Mouse (Mus musculus): Measurements from ENCODE around the gene Mdm2. TPM values are rescaled to one million over a fixed set of nuclear protein-coding genes. Genes with fewer than 3 reads are reported as not detected.
"Not testable (repeated sequence)": the region's sequence is repeated elsewhere in the genome, so short reads cannot be mapped to it uniquely, and the experiment has no call there.

Mdm2 gene
- polyA plus RNA-seq, 1 experiment, result 36.0 TPM

- H3K27me3 ChIP-seq (ENCODE audit: control insufficient read depth, insufficient read depth, insufficient read length), result no peaks in the 10 kb centered on the region
- no peak overlapping the region for H3ac ChIP-seq (ENCODE audit: control insufficient read depth, insufficient read length, low read depth)
- H3K79me3 ChIP-seq (ENCODE audit: low read depth), result peaks cover 76% of the 10 kb centered on the region
- peaks cover 81% of the 10 kb centered on the region for H3K36me3 ChIP-seq (ENCODE audit: control insufficient read depth, insufficient read depth)
- TF ChIP-seq MYOD1 (IDR thresholded peaks at IDR 0.05; ENCODE audit: control insufficient read depth, insufficient read length, low read depth), result no peak
- no peak for TF ChIP-seq MYOG (IDR thresholded peaks at IDR 0.05; ENCODE audit: control insufficient read depth, extremely low read depth, insufficient read length)
- TF ChIP-seq FOSL1 (IDR thresholded peaks at IDR 0.05; ENCODE audit: insufficient read depth, low read length, poor library complexity, severe bottlenecking), result no peak
- TF ChIP-seq MAX (IDR thresholded peaks at IDR 0.05), result no peak
- no peak for TF ChIP-seq USF1 (IDR thresholded peaks at IDR 0.05; ENCODE audit: low read depth)
- no peak overlapping the region for H3K4me3 ChIP-seq (ENCODE audit: insufficient read depth, poor library complexity, severe bottlenecking)
- H3K79me2 ChIP-seq (ENCODE audit: control insufficient read depth, insufficient read depth), result peaks cover 96% of the 10 kb centered on the region
These were observed 4.1 kb downstream of the Mdm2 start for GRCm38 (mm10) chr10:117706440-117706839.

- no peaks in the 10 kb centered on the region for H3K27me3 ChIP-seq (ENCODE audit: control insufficient read depth, insufficient read depth, insufficient read length)
- H3K4me3 ChIP-seq (ENCODE audit: insufficient read depth, poor library complexity, severe bottlenecking), result no peak overlapping the region
- peaks cover 87% of the 10 kb centered on the region for H3K36me3 ChIP-seq (ENCODE audit: control insufficient read depth, insufficient read depth)
- no peak overlapping the region for H3ac ChIP-seq (ENCODE audit: control insufficient read depth, insufficient read length, low read depth)
- TF ChIP-seq CEBPB (IDR thresholded peaks at IDR 0.05; ENCODE audit: low read depth), result no peak
- no peak for TF ChIP-seq FOSL1 (IDR thresholded peaks at IDR 0.05; ENCODE audit: insufficient read depth, low read length, poor library complexity, severe bottlenecking)
- no peak for TF ChIP-seq MYOD1 (IDR thresholded peaks at IDR 0.05; ENCODE audit: control insufficient read depth, insufficient read length, low read depth)
- no peak for TF ChIP-seq MAX (IDR thresholded peaks at IDR 0.05)
- no peak for TF ChIP-seq USF1 (IDR thresholded peaks at IDR 0.05; ENCODE audit: low read depth)
- TF ChIP-seq CTCF (IDR thresholded peaks at IDR 0.05; ENCODE audit: control insufficient read depth, insufficient read depth, insufficient read length), result no peak
- TF ChIP-seq MYOG (IDR thresholded peaks at IDR 0.05; ENCODE audit: control insufficient read depth, extremely low read depth, insufficient read length), result no peak
- peaks cover 96% of the 10 kb centered on the region for H3K79me2 ChIP-seq (ENCODE audit: control insufficient read depth, insufficient read depth)
- H3K79me3 ChIP-seq (ENCODE audit: low read depth), result peaks cover 79% of the 10 kb centered on the region
These were observed 4.8 kb downstream of the Mdm2 start for GRCm38 (mm10) chr10:117705806-117706205.

- Histone ChIP-seq H3K4me3 (ENCODE audit: insufficient read depth, poor library complexity, severe bottlenecking) (no peak overlapping the region), H3K79me2 (ENCODE audit: control insufficient read depth, insufficient read depth) (peaks cover 100% of the 10 kb centered on the region), H3K36me3 (ENCODE audit: control insufficient read depth, insufficient read depth) (peaks cover 96% of the 10 kb centered on the region), H3ac (ENCODE audit: control insufficient read depth, insufficient read length, low read depth) (no peak overlapping the region), H3K79me3 (ENCODE audit: low read depth) (peaks cover 86% of the 10 kb centered on the region), H3K27me3 (ENCODE audit: control insufficient read depth, insufficient read depth, insufficient read length) (no peaks in the 10 kb centered on the region)
- no peak for TF ChIP-seq MAX (IDR thresholded peaks at IDR 0.05)
- no peak for TF ChIP-seq FOSL1 (IDR thresholded peaks at IDR 0.05; ENCODE audit: insufficient read depth, low read length, poor library complexity, severe bottlenecking)
- TF ChIP-seq MYOG (IDR thresholded peaks at IDR 0.05; ENCODE audit: control insufficient read depth, extremely low read depth, insufficient read length), result no peak
- no peak for TF ChIP-seq CTCF (IDR thresholded peaks at IDR 0.05; ENCODE audit: control insufficient read depth, insufficient read depth, insufficient read length)
- no peak for TF ChIP-seq USF1 (IDR thresholded peaks at IDR 0.05; ENCODE audit: low read depth)
These were observed 5.6 kb downstream of the Mdm2 start for GRCm38 (mm10) chr10:117704964-117705335.

- H3ac ChIP-seq (ENCODE audit: control insufficient read depth, insufficient read length, low read depth); H3K4me3 ChIP-seq (ENCODE audit: insufficient read depth, poor library complexity, severe bottlenecking); H3K27me3 ChIP-seq (ENCODE audit: control insufficient read depth, insufficient read depth, insufficient read length): not testable (repeated sequence)
- H3K79me3 ChIP-seq (ENCODE audit: low read depth), result peaks cover 83% of the 10 kb centered on the region
- H3K79me2 ChIP-seq (ENCODE audit: control insufficient read depth, insufficient read depth), result peaks cover 100% of the 10 kb centered on the region
- peaks cover 99% of the 10 kb centered on the region for H3K36me3 ChIP-seq (ENCODE audit: control insufficient read depth, insufficient read depth)
These were observed 6.1 kb downstream of the Mdm2 start for GRCm38 (mm10) chr10:117704314-117704963.

GRCm38 (mm10) chr10:117703506-117703905 is 7.1 kb downstream of the Mdm2 start:
- Histone ChIP-seq H3K79me3 (ENCODE audit: low read depth) (peaks cover 83% of the 10 kb centered on the region), H3K4me3 (ENCODE audit: insufficient read depth, poor library complexity, severe bottlenecking) (no peak overlapping the region), H3K27me3 (ENCODE audit: control insufficient read depth, insufficient read depth, insufficient read length) (no peaks in the 10 kb centered on the region), H3ac (ENCODE audit: control insufficient read depth, insufficient read length, low read depth) (no peak overlapping the region), H3K36me3 (ENCODE audit: control insufficient read depth, insufficient read depth) (peaks cover 99% of the 10 kb centered on the region), H3K79me2 (ENCODE audit: control insufficient read depth, insufficient read depth) (peaks cover 100% of the 10 kb centered on the region)
- no peak for TF ChIP-seq USF1 (IDR thresholded peaks at IDR 0.05; ENCODE audit: low read depth)
- TF ChIP-seq FOSL1 (IDR thresholded peaks at IDR 0.05; ENCODE audit: insufficient read depth, low read length, poor library complexity, severe bottlenecking), result no peak
- TF ChIP-seq MAX (IDR thresholded peaks at IDR 0.05), result no peak
- no peak for TF ChIP-seq MYOD1 (IDR thresholded peaks at IDR 0.05; ENCODE audit: control insufficient read depth, insufficient read length, low read depth)
- TF ChIP-seq MYOG (IDR thresholded peaks at IDR 0.05; ENCODE audit: control insufficient read depth, extremely low read depth, insufficient read length), result no peak
- no peak for TF ChIP-seq CTCF (IDR thresholded peaks at IDR 0.05; ENCODE audit: control insufficient read depth, insufficient read depth, insufficient read length)
- no peak for TF ChIP-seq CEBPB (IDR thresholded peaks at IDR 0.05; ENCODE audit: low read depth)

GRCm38 (mm10) chr10:117702024-117702833 is 8.3 kb downstream of the Mdm2 start:
- H3K36me3 ChIP-seq (ENCODE audit: control insufficient read depth, insufficient read depth), result peaks cover 99% of the 10 kb centered on the region
- H3K4me3 ChIP-seq (ENCODE audit: insufficient read depth, poor library complexity, severe bottlenecking), result no peak overlapping the region
- TF ChIP-seq FOSL1 (IDR thresholded peaks at IDR 0.05; ENCODE audit: insufficient read depth, low read length, poor library complexity, severe bottlenecking) (no peak), MYOG (IDR thresholded peaks at IDR 0.05; ENCODE audit: control insufficient read depth, extremely low read depth, insufficient read length) (no peak), USF1 (IDR thresholded peaks at IDR 0.05; ENCODE audit: low read depth) (no peak), CTCF (IDR thresholded peaks at IDR 0.05; ENCODE audit: control insufficient read depth, insufficient read depth, insufficient read length) (no peak), MAX (IDR thresholded peaks at IDR 0.05) (no peak), CEBPB (IDR thresholded peaks at IDR 0.05; ENCODE audit: low read depth) (no peak), MYOD1 (IDR thresholded peaks at IDR 0.05; ENCODE audit: control insufficient read depth, insufficient read length, low read depth) (no peak)
- H3ac ChIP-seq (ENCODE audit: control insufficient read depth, insufficient read length, low read depth), result no peak overlapping the region
- peaks cover 78% of the 10 kb centered on the region for H3K79me3 ChIP-seq (ENCODE audit: low read depth)
- H3K27me3 ChIP-seq (ENCODE audit: control insufficient read depth, insufficient read depth, insufficient read length), result no peaks in the 10 kb centered on the region
- H3K79me2 ChIP-seq (ENCODE audit: control insufficient read depth, insufficient read depth), result peaks cover 100% of the 10 kb centered on the region

Measured in C2C12 (cell line).